Mouse (Mus musculus): ENCODE measurements around the gene Tmf1.

DNA sequence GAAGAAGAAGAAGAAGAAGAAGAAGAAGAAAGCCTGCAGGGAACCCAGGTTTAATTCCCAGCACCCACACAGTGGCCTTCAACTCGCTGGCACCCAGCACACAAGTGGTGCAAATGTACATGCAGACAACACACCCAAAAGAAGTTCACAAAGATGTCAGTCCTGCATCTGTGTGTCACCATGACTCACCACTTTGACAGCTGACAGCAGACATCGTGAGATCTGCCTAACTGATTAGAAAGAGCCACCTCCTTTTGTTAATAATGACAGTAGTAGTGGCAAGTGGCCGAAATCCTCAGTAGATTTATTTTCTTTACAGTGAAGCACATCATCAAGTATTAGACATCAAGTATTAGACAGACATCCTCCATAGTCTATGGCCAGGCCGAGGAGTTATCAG is 28.2 kb upstream of the Tmf1 start:
- TF ChIP-seq CTCF (IDR thresholded peaks at IDR 0.05; ENCODE audit: insufficient read depth, low read length) (no peak), POLR2A (IDR thresholded peaks at IDR 0.05; ENCODE audit: borderline replicate concordance, extremely low read depth, low read depth, low read length) (no peak)
